Mouse (Mus musculus): ENCODE data around the gene 2310011J03Rik. TPM values are rescaled to one million over a fixed set of nuclear protein-coding genes. Genes with fewer than 3 reads are reported as not detected.

The 2310011J03Rik gene
- polyA plus RNA-seq, 1 experiment from 2014 or later: 33.4 TPM

DNA sequence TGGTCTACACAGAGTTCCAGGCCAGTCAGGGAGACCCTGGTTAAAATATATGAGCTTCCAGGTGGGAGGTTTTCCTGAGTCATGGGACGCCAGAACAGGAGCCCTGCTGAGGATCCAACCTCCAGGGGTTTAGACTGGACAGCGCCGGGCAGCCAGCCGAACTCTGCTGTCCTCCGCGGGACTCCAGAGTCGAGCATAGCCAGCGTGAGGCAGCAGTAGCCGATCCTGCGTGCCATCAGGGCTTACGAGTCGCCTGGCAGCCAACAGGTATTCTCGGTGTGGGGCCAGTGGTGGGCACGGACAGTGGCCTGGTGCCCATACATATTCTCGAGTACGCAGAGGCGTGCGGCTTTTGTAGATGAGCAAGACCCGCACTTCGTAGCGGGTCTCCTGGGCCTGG lies 20.7 kb upstream of the 2310011J03Rik start:
- H3K4me1 ChIP-seq (replicated peaks): peaks cover 40% of the 10 kb centered on the region
- H3K27me3 ChIP-seq: peaks cover 68% of the 10 kb centered on the region
- H3K9ac ChIP-seq (replicated peaks): no peak overlapping the region
- H3K36me3 ChIP-seq: no peaks in the 10 kb centered on the region
- no peak for ATAC-seq
- H3K4me2 ChIP-seq (replicated peaks): no peak overlapping the region
- no peak overlapping the region for H3K4me3 ChIP-seq (replicated peaks)
- no peak overlapping the region for H3K27ac ChIP-seq
- no peaks in the 10 kb centered on the region for H3K9me3 ChIP-seq
- WGBS: 8% methylated on average over 21 of the region's 21 CpGs

DNA sequence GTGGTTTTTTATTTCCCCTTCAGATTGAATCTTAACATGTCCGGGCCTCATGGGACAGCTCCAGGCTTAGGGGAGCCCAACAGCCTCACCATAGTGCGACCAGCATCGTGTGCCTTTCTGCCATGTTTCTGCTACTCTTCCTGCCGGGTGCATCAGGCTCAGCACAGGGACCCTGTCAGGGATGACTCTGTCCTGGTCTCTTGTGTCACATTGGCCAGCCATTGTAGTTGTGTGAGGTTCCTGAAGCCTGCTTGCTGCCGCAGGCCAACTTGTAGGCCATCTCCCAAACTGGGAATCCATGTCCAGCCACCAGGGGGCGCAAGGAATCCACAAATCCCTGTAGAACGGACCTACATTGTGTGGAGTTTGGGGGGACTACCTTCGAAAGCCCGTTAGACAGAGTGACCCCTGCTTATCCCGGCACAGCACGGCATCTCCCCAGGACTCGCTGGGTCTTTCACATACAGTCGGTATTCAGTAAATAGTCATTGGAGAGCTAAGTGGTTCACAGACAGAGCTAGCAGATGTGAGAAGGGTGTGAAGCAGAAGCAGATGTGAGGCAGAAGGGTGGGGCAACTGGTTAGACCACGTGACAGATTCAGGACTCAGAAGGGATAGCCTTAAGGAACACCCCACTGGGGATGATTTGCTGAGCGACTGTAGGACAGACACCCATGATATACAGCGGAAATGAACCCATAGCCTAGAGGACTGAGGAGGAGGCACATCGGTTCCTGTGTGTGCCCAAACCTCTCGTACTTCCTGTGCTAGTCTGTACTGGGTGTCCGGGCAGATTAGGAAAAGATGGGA lies 19.8 kb upstream of the 2310011J03Rik start:
- H3K27ac ChIP-seq: no peak overlapping the region
- H3K4me2 ChIP-seq (replicated peaks): peak overlapping the region; percentile 32; the same call in 1 of the 2 replicates
- H3K36me3 ChIP-seq: no peaks in the 10 kb centered on the region
- H3K4me3 ChIP-seq (replicated peaks): no peak overlapping the region
- H3K4me1 ChIP-seq (replicated peaks): peaks cover 37% of the 10 kb centered on the region
- ATAC-seq: peak; percentile 24; the same call in 1 of the 2 replicates
- 22% methylated on average over 19 of the region's 19 CpGs for WGBS
- peaks cover 60% of the 10 kb centered on the region for H3K27me3 ChIP-seq
- H3K9ac ChIP-seq (replicated peaks): no peak overlapping the region
- H3K9me3 ChIP-seq: no peaks in the 10 kb centered on the region

DNA sequence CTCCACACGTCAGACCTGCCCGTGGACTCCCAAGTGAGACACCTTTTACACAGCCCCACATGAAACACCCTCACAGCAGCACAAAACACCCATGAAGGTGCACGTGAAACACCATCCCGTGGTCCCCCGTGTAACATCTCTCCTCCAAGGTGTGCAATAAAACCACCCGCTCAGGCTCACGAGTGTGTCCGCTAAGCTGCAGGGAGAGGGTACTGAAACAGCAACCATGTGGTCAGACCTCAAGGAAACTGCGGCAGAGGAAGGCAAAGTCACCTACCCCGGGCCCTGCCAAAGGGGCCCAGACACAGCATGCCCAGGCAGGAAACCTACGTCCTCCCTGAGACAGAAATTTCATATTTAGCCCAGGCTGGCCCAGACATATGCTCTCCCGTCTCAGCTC lies 15.9 kb upstream of the 2310011J03Rik start:
- H3K27me3 ChIP-seq: peaks cover 28% of the 10 kb centered on the region
- ATAC-seq: no peak
- H3K9me3 ChIP-seq: no peaks in the 10 kb centered on the region
- no peak overlapping the region for H3K4me2 ChIP-seq (replicated peaks)
- no peak overlapping the region for H3K9ac ChIP-seq (replicated peaks)
- H3K4me3 ChIP-seq (replicated peaks): no peak overlapping the region
- 88% methylated on average over 12 of the region's 12 CpGs for WGBS
- H3K4me1 ChIP-seq (replicated peaks): peaks cover 10% of the 10 kb centered on the region; the same call in 1 of the 2 replicates
- H3K27ac ChIP-seq: no peak overlapping the region
- no peaks in the 10 kb centered on the region for H3K36me3 ChIP-seq

DNA sequence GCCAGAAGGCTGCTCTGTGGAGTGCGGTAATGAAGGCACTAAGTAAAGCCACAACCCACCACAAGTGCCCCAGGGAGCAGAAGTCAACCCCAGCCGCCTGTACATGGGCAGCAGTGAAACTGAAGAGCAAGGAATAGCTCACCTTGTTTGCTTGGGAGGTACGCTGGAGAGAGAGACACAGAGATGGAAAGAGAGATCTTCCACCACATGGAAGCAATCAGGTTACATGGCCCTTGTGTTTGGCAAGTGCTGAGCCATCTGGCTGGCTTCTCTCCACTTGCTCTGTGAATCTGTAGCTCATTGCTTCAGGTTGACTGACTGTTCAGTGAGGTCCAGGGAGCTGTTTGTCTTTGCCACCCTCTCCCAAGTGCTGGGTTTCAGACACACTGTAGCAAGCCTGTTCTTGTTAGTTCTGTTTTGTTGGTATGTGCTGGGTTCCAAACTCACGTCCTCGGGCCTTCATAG lies 12.2 kb upstream of the 2310011J03Rik start:
- Histone ChIP-seq H3K27ac (no peak overlapping the region), H3K4me3 (replicated peaks) (no peak overlapping the region), H3K9ac (replicated peaks) (no peak overlapping the region), H3K4me1 (replicated peaks) (peaks cover 15% of the 10 kb centered on the region), H3K27me3 (peaks cover 14% of the 10 kb centered on the region; the same call in 1 of the 2 replicates), H3K4me2 (replicated peaks) (no peak overlapping the region), H3K36me3 (no peaks in the 10 kb centered on the region), H3K9me3 (no peaks in the 10 kb centered on the region)
- ATAC-seq: no peak
- WGBS: 88% methylated on average over 5 of the region's 5 CpGs

DNA sequence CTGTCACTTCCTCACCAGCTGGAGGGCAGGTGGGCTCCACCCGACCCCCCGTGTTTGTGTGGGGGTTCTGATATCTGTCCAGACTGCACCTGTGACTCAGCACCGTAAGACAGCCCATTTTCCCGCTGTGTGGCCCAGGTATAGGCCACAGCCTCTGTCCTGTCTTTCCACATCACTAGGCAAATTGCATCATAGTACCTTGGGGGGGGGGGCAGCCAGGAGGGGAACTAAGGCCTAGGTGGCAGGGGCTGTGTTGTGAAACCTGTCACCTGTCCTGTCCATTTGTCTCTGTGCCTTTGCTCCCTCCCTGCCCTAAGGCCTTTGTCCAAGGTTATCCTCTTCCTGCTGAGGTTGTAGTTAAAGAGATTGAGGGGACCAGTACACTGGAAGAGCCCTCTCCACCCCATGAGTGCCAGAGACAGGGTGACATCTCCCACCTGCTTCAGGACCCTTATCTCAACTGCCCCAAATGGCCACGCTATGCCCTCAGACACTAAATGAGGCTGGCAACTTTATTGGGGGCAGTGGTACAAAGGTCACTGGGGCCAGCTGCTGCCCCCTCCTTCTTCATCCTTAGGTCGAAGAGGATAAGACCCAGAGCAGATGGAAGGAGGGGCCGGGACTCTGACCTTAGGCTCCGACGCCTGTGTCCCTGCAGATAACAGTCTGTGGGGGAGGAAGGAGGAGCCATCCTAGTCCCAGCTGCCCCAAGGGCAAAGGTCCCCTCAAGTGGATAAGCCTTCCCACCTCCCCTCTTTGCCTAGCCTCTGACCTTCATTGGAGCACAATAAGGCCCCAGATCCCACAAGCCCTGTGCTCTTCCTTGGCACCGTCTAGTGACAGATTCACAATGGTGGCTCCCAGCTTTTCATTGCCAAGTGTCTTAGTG lies 11.5 kb upstream of the 2310011J03Rik start:
- Histone ChIP-seq H3K4me2 (replicated peaks) (no peak overlapping the region), H3K9me3 (no peaks in the 10 kb centered on the region), H3K27me3 (peaks cover 14% of the 10 kb centered on the region; the same call in 1 of the 2 replicates), H3K27ac (no peak overlapping the region), H3K4me1 (replicated peaks) (peaks cover 15% of the 10 kb centered on the region), H3K4me3 (replicated peaks) (no peak overlapping the region), H3K36me3 (no peaks in the 10 kb centered on the region), H3K9ac (replicated peaks) (no peak overlapping the region)
- no peak for ATAC-seq
- 65% methylated on average over 10 of the region's 10 CpGs for WGBS

DNA sequence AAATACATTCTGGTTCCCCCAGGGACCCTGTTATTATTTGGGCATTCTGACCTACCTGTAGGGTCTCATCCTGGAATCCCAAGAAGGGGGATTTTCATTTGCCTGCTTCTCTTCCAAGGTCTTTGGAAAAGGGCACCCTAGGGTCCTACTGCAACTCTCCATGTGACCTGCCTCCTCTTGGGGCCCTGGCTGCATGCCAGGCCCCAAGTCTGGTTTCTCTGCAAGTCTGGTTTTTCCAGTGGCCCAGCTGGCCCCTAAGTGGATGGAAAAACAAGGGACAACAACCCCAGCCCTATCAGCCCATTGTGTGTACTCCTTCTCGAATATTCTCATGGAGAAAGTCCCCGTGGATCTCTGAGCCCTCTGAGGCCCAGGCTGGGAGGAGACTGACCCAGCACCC lies 10.6 kb upstream of the 2310011J03Rik start:
- H3K4me2 ChIP-seq (replicated peaks): peak overlapping the region; percentile 72
- no peak overlapping the region; the same call in 1 of the 2 replicates for H3K4me3 ChIP-seq (replicated peaks)
- no peak overlapping the region for H3K9ac ChIP-seq (replicated peaks)
- H3K4me1 ChIP-seq (replicated peaks): peaks cover 15% of the 10 kb centered on the region
- no peak for ATAC-seq
- 66% methylated on average over 2 of the region's 2 CpGs for WGBS
- H3K27me3 ChIP-seq: peaks cover 16% of the 10 kb centered on the region; the same call in 1 of the 2 replicates
- H3K9me3 ChIP-seq: no peaks in the 10 kb centered on the region
- H3K36me3 ChIP-seq: no peaks in the 10 kb centered on the region
- H3K27ac ChIP-seq: no peak overlapping the region

DNA sequence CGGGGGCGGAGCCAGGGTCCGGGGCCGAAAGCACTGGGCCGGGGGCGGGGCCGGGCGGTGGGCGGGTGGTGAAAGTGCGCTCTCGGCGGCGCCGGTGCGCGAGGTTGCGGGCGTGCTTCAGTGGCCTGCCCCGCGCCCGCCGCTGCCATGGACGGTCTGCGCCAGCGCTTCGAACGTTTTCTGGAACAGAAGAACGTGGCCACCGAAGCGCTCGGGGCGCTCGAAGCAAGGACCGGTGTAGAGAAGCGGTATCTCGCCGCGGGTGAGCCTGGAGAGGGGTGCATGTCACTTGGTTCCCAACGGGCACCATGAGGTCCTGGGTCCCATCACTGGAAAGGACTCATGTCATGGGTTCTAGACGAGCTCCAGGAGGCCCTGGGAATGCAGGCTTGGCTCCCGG lies 9.7 kb upstream of the 2310011J03Rik start:
- Histone ChIP-seq H3K4me3 (replicated peaks) (peak overlapping the region; percentile 45), H3K4me2 (replicated peaks) (peak overlapping the region; percentile 72), H3K27ac (no peak overlapping the region), H3K9ac (replicated peaks) (peak overlapping the region; percentile 59), H3K27me3 (peaks cover 21% of the 10 kb centered on the region; the same call in 1 of the 2 replicates), H3K4me1 (replicated peaks) (peaks cover 15% of the 10 kb centered on the region), H3K9me3 (no peaks in the 10 kb centered on the region), H3K36me3 (no peaks in the 10 kb centered on the region)
- ATAC-seq: no peak; the same call in 1 of the 2 replicates
- 1% methylated on average over 41 of the region's 41 CpGs for WGBS

DNA sequence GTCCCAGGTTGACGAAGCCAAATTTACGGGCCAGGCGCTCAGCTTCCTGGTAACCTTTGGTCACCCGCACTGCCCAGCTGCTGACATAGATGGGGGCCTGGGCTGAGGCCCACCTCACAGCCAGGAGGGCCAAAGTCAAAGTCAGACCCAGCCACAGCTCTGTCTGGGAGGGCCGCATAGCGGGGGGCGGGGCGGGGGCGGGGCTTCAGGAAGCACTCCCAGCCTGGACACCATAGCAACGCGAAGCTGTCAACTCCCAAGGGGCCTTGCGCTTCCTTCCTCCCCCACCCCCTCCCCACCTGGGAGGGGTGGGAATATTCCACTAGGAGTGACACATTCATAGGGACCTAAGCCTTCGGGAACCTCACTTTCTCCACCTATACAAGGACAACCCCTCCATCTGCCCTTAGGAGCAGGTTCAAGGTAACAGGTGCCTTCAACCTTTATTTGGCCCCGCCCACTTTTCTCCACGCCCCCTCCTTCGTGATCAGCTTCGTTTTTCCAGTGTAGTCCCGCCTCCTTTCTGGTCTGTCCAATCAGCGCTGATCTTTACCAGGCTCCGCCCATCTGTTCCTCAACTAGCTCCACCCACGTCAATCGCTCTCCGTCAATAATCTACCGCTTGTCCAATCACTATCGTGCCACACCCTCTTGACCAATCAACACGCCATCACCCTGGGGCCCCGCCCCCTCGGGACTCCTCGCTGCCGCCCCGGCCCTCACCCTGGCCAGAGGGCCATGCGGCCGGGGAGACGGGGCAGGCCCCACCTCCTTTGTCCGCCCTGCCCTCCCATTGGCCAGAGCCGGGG lies 9.1 kb upstream of the 2310011J03Rik start, which contains the start of the genes Pcsk4 and Reep6:
Gene Pcsk4, minus strand, starts transcription at position 226 of the 809 bp plus-strand sequence.
Gene Reep6, plus strand, starts transcription at position 681 of the 809 bp plus-strand sequence.
- WGBS: 4% methylated on average over 36 of the region's 36 CpGs
- H3K27ac ChIP-seq: no peak within 1 kb of the TSS
- H3K36me3 ChIP-seq: no peaks in the 10 kb centered on the region
- ATAC-seq: peak; percentile 95
- H3K27me3 ChIP-seq: peaks cover 23% of the 10 kb centered on the region; the same call in 1 of the 2 replicates
- H3K4me2 ChIP-seq (replicated peaks): peak within 1 kb of the TSS; percentile 72
- peak within 1 kb of the TSS; percentile 59 for H3K9ac ChIP-seq (replicated peaks)
- no peaks in the 10 kb centered on the region for H3K9me3 ChIP-seq
- H3K4me1 ChIP-seq (replicated peaks): peaks cover 15% of the 10 kb centered on the region
- H3K4me3 ChIP-seq (replicated peaks): peak within 1 kb of the TSS; percentile 45

DNA sequence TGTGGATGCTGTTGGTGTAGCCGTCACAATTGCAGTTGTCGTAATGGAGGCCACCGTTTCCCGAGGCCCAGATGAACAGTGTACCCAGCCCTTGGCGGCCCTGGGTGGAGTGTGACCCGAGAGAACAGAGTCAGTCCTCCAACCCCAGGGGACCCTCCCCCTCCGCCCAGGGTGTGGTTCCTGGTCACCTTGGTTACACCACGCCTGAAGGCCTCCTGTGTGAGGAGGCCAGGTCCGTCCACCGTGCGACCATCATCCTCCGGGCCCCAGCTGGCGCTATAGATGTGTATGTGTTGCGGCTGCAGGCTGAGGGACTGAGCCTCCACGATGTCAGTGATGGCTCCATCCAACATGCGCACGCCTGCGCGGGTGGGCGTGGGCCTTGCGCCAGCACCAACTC lies 4.7 kb upstream of the 2310011J03Rik start:
- Histone ChIP-seq H3K9me3 (no peaks in the 10 kb centered on the region), H3K4me1 (replicated peaks) (peaks cover 20% of the 10 kb centered on the region), H3K4me2 (replicated peaks) (no peak overlapping the region), H3K4me3 (replicated peaks) (no peak overlapping the region), H3K27me3 (peaks cover 19% of the 10 kb centered on the region; the same call in 1 of the 2 replicates), H3K27ac (no peak overlapping the region), H3K36me3 (no peaks in the 10 kb centered on the region), H3K9ac (replicated peaks) (no peak overlapping the region)
- 84% methylated on average over 21 of the region's 21 CpGs for WGBS
- no peak for ATAC-seq

DNA sequence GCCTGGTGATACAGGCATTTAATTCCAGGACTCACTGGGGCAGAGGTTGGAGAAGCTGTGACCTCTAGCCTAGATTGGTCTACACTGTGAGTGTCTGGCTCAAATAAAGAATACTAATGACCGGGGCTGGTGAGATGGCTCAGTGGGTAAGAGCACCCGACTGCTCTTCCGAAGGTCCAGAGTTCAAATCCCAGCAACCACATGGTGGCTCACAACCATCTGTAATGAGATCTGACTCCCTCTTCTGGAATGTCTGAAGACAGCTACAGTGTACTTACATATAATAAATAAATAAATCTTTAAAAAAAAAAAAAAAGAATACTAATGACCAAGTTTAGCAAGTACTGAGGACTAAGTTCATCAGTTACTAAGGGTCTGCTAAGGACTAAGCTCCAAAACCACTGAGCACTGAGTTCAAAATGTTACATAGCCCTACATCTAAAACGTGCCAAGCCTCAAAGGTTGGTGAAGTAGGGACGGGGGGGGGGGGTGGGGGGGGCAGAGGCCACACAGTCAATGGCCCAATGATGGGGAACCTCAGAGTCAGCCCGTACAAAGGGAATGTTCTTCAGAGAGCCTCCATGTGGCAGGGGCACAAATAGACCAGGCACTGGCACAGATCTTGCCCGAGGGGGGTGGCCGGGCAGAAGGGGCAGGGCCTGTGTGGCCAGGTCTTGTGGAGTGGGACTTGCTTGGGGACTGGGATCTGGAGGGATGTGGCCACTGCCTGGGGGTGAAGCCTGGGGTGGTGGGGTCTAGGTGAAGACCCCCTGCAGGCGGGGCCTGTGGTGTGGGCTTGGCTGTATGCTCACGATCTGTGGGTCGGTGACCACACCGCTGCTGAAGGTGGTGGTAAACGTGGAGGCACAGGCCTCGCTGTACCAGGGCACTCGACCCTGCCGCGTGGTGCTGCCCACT lies 4.0 kb upstream of the 2310011J03Rik start:
- no peaks in the 10 kb centered on the region for H3K36me3 ChIP-seq
- H3K9ac ChIP-seq (replicated peaks): no peak overlapping the region
- no peaks in the 10 kb centered on the region for H3K9me3 ChIP-seq
- H3K27me3 ChIP-seq: peaks cover 19% of the 10 kb centered on the region; the same call in 1 of the 2 replicates
- 78% methylated on average over 17 of the region's 17 CpGs for WGBS
- H3K27ac ChIP-seq: no peak overlapping the region
- H3K4me1 ChIP-seq (replicated peaks): peaks cover 25% of the 10 kb centered on the region
- peak overlapping the region; percentile 45; the same call in 1 of the 2 replicates for H3K4me3 ChIP-seq (replicated peaks)
- peak overlapping the region; percentile 80 for H3K4me2 ChIP-seq (replicated peaks)
- ATAC-seq: no peak

Data from midbrain, embryonic 13.5 days (tissue).